Mouse (Mus musculus) c-Kit-negative CD71-positive TER-119-positive erythroid progenitor cells, embryonic 14.5 days (primary cell): Measurements from ENCODE around the gene Krt71.
A peak's percentile ranks its signal among the peaks of the same experiment; 100 is the strongest.
"Not testable (repeated sequence)": the region's sequence is repeated elsewhere in the genome, so short reads cannot be mapped to it uniquely, and the experiment has no call there.

Experiments
- DNase-seq: peaks from one replicate; pipeline ENCODE4 v3.0.0-alpha.2; 2013; ENCODE audit warnings: low read depth, low spot score

Krt71 gene

DNA sequence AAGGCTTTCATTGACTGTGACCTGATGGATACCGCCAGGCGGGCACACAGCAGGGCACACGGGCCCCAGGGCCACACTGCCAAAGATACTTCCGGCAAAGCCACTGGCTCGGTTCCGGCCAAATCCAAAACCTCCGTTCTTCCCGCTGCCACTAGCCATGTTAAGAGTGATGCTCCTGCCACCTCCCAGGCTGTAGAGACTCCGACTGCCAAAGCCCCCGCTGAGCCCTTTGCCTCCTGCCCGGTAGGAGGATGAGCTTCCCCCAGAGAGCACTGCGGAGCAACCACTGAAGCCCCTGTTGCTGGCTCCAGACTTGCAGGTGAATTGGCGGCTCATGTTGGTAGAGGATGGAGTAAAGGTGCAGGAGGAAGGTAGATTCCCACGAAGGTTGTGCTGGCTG is at the start of gene Krt71:
Krt71 (minus strand) TSS at position 399 of the 400 bp plus-strand sequence.
- DNase-seq: no peak

DNA sequence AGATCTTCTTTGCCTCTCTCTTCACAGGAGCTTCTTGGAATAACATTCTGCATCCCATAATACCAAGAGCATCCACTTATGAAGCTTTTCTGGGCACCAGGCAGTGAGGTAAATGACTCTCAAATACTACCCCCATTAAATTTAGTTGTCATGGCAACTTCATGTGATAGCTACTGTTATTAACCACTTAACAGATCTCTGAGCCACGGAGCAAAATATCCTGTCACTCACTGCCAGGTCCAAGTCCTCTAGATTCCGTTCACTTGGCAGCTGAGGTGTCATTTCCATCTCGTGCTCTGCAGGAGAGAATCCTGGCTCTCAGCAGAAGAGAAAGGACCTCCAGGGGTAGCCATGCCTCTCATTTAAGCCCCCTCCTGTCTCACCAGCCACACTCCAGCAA is 48.0 kb upstream of the Krt71 start:
- DNase-seq: no peak

DNA sequence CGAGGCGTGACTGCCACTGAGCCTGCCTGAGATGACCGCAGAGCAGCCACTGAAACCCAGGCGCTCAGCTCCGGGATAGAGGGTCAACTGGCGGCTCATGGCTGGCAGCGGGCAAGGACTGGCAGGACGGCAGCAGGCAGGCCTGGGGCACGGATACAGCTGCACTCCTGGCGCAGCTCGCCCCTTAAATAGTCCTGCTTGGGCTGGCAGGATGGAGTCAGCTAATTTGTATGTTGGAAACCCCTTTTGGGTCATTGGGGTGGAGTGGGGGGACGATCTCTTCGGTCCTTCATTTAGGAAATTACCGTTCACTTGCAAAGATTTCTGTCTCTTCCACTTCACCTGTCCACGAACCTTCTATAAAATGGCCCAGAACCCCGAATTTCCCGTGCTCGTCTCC is 43.5 kb upstream of the Krt71 start, which contains the start of gene Krt72:
Krt72 (minus strand) TSS at position 101 of the 400 bp plus-strand sequence.
- no peak for DNase-seq

DNA sequence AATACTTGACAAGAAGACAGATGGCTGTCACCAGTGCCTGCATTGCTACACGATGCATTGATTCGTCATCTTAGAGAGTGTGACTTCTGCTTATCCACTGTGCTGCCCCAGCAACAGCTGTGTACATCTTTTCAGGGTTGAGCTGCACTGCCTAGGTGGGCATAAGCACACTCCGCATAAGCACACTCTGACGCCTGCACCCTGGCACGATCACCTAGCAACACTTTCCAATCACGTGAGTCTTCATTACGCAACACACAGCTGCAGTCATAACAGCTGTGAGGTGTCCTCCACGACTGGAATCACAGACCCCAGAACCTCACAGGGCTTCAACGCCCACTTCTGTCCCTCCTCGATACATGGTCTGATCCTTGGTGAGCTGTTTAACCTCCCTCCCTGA is 30.5 kb upstream of the Krt71 start:
- DNase-seq: no peak

DNA sequence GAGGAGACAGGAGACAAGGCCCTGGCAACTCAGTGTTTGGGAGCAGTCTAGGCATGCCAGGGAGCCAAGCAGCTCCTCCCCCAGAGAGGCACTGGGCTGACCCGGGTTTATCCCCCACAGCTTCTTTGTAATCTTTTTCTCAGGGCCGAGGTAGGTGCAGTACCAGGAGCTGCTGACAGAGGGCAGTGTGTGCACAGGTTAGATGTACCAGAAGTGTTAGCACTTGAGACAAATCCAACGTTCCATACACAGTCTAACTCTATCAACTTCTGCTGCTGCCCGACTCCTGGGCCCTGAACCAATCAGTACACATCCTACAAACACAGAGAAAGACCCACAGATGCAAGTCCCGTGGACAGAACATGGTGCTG is 29.8 kb upstream of the Krt71 start:
- DNase-seq: peak; percentile 42

DNA sequence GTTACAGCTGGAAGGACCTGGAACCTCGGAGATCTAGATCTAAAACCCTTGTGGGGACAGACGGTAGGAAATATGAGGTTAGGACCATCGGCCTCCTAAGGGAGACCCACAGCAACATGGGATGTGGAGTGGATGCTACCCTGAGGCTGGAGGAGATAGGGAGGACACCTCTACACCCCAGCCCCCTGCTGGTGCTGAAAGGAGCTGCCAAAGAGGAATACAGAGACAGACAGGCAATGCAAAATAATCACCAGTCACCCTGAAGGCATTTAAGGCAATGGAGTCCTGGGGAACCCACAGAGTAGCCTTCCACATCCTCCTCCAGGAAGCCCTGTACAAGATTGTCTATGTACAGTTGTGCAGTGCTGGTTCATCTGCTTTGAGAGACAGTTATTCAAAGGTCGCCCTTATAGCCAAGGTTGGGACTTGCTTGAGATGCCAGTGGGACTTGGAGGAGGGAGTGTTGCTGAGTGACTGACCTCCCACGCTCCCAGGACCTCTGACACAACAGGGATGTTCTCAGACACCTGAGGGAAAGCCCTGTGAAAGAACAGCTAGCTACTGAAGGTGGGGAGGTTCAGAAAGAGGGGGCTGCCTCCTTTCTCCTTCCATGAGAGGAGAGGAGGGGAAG is 29.3 kb upstream of the Krt71 start:
- DNase-seq: no peak

DNA sequence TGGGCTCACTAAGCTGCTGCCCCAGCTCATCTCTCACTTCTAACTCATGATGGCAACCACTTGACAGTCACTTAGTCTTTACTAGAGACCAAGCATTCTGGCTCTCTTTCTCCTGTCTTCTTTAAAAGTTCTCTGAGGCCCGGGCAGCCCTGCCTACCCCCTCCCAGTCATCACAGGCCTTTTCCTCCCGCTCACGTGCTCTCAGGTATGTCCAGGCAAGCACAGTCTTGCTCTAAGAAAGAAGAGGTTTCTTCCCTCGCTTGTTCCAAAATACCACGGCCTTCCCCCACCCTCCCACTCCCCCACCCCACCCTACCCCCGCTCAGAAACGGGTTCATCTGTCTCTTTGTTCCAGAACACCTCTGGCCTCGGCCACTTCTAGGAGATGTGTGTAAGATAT is 27.3 kb upstream of the Krt71 start:
- DNase-seq: no peak

DNA sequence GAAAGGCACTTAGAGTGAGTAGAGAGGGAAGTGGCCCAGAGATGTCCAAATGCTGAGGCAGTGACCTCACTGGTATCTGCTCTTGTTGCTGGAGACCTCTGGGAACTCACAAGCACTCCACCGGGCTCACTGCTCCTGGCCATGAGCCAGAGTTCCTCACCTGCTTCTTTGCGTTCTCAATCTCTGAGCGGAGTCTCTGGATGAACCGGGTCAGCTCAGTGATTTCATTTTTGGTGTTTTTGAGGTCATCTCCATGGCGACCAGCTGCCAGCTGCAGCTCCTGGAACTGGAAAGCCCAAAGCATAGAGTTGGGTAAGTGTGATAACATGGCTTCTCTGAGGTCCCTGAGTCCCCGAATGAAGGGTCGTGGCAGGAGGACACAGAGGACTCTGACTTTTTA is 5.1 kb downstream of the Krt71 start:
- DNase-seq: no peak

DNA sequence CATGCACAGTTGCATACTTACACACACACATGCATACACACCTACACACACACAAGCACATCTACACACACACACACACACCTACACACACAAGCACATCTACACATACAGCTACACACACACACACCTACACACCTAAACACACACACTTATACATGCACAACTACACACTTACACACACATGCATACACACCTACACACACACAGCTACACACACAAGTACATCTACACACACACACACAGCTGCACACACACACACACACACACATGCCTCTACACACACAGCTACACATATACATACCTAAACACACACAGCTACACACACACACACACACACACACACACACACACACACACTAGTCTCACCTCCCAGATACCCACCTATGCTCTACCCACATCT is 12.3 kb downstream of the Krt71 start:
- DNase-seq: no peak

DNA sequence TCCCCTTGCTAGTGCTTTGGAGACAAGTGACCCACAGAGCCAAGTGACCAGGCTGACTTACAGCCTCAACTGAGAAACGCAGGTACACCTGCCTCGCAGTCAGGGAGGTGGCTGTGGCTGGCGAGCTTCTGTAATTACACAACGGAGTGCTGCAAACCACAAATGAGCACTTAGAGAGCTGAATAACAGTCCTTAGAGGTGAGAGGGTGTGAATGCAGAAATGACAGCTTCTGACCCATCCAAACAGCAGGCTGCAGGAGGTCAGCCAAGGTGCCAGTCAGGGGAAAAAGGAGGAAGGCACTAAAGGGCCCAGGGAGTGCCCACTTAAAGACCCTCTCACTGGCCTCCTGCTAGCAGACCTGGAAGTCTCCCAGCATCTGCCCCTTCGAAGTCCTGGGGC is 18.2 kb downstream of the Krt71 start:
- DNase-seq: no peak

DNA sequence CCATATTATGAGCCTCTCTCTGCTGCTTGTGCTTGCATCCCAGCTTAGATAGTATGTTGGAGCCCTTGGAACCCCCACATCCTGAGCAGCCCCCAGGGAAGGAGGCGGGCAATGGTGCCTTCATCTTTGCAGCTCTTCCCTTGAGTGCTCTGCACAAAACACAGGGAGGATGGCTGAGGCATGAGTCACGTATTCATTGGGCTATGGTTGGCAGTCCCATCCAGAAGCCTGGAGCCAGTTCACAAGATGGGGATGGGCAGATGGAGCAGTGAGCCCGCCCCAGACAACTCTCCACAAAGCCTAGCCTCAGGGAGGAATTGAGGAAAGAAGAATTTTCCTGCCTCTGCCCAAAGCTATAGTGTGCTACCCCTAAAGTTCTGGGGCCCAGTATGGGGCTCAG is 27.1 kb downstream of the Krt71 start:
- DNase-seq: no peak

DNA sequence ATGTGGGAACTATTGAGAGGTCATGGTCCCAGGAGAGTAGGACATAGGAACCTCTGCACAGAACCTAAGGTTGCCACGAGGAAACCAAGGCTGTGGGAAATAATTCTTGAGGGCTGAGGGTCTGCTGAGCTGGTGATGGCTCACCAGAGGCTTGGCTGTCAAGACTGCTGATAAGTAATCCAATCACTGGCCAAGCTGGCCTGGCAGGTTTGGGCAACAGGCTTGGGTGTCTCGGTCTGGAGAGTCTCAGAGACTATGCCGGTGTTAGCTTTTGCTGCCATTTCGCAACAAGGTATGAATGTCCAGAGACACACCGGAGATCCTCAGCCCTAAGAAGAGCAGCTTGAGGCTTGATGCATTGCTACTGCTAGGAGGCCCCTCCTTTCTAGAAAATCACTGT is 28.6 kb downstream of the Krt71 start:
- no peak for DNase-seq

DNA sequence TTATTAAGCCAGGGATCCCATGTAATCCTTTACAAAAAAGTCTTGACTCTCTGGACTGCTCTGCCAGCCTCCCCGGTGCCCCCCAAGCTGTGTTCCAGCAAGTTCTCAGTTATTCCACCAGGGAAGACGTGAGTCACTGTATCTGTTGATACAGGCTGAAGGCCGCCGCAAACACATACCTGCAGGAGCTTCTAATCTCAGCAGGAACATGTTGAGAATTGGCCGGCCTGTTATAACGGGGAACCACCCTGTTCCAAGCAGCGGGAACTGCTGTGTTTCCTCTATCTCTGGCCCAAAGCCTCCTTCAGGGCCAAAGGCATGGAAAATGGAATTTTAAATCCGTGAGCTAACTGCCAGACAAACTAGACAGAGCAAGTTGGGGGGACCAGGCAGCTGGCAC is 29.2 kb downstream of the Krt71 start:
- DNase-seq: no peak

DNA sequence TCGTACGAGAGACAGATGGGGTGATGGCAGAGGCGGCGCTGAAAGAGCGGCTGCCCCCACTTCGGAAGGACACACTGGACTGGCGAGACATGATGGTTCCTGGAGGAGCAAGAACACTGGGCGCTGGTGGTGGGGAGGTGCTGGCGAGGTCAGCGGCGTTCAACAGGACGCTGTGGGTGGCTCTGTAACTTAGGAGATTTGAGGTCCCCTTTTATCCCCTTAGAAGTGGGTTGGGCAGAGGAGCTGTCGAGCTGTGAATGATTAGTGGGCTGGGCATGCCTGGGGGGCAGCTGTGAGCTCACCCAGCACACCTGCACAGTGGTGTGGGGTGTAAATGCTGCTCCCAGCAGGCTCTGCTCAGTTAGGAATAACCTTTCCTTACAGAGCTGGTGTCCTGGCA is 30.2 kb downstream of the Krt71 start, which contains the start of gene Krt5:
Krt5 (minus strand) TSS at position 179 of the 400 bp plus-strand sequence.
- no peak for DNase-seq

DNA sequence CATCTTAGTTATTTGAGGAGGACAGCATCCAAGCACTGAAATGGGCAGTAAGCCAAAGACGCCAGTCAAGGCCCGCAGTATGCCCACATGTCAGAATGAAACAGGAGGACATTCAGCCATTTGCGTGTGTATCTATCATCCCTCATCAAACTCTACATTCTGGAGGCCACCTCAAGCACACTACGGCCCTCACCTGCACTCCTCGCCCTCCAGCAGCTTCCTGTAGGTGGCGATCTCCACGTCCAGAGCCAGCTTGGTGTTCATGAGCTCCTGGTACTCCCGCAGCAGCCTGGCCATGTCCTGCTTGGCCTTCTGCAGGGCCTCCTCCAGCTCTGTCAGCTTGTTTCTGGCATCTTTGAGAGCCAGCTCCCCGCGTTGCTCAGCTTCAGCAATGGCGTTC is 34.2 kb downstream of the Krt71 start:
- DNase-seq: no peak

DNA sequence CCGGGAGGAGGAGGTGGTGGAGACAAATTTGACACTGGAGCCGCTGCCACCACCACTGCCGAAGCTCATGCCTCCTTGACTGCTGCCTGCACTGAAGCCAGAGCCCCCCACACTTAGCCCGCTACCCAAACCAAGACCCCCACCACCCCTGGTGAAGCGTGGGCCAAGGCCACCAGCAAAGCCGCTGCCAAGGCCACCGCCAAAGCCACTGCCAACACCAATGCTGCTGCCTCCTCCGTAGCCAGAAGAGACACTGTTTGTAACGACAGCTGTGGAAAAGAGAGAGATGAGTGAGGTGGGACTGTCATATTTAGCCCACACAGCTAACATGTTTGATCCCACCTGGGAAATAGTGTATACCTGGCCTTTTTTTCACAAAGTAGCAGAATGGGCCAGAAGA is 35.5 kb downstream of the Krt71 start:
- DNase-seq: no peak

DNA sequence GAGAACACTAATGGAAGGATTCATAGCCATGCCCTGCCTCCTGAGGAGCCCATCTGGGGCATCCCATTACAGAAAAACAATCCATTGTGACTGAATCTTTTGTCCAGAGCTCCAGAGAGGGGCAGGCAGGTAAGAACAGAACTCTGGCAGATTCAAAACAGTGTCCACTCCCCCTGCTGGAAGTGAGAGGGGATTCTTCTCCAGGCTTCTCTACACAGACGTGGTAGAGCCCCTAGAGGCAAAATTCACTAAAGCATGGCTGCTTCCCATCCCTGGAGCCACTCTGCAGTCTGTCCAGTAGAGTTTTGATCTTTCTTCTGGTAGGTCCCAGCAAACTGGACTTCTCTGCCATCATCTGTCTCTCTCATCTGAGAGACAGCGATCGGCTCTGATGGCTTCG is 38.8 kb downstream of the Krt71 start:
- DNase-seq: no peak

DNA sequence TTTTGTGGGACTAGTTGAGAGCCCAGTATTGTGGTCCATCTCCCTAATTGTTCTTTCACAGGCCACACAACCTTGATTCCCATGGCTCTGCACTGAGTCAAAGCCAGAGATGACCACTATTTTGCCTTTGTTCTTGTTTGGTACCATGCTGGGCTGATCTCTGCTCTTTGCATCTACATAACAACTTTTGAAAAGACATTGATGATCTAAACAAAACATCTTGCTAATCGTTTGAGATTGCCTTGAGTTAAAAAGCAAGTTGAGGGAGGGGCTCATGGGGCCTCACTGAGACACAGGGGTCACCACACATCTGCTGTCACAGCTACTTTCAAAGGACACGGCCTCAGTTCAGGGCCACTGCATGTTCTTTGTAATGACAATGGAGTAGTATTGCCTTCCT is 40.5 kb downstream of the Krt71 start:
- no peak for DNase-seq

DNA sequence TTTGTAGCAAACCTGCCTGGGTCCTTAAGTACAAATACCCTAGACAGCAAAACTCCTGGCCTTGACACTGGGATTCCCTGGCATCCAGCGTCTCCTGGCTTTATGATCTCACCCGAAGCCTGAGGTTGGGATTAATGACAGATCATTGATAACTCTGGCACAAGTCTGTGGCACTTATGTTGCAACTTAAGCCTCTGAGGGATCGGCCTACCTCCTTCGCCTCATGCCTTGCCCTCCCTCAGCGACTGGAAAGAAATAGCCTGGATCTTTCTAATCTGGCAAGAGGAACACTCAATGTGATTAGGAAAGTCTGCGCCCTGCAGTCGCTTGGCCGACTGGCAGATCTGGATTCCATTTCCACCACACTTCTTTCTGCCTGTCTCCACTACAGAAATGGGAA is 43.0 kb downstream of the Krt71 start:
- no peak for DNase-seq

DNA sequence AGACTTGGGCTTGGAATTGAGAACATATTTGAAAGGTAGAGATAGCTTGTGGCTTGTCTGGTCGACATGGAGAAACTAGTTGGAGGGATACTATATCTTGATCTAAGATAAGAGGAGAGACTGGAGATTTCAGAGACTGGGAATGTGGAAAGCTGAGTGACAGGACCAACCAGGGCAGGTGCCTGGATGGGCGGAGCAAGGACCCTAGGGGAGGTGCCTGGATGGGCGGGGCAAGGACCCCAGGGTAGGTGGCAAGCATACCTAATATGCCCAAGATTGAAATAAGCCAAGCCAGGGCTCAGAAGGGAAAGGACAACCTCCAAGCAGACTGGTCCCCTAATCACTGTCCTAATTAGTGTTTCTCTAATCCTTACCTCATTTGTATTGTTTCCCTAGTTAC is 43.7 kb downstream of the Krt71 start:
- DNase-seq: no peak

DNA sequence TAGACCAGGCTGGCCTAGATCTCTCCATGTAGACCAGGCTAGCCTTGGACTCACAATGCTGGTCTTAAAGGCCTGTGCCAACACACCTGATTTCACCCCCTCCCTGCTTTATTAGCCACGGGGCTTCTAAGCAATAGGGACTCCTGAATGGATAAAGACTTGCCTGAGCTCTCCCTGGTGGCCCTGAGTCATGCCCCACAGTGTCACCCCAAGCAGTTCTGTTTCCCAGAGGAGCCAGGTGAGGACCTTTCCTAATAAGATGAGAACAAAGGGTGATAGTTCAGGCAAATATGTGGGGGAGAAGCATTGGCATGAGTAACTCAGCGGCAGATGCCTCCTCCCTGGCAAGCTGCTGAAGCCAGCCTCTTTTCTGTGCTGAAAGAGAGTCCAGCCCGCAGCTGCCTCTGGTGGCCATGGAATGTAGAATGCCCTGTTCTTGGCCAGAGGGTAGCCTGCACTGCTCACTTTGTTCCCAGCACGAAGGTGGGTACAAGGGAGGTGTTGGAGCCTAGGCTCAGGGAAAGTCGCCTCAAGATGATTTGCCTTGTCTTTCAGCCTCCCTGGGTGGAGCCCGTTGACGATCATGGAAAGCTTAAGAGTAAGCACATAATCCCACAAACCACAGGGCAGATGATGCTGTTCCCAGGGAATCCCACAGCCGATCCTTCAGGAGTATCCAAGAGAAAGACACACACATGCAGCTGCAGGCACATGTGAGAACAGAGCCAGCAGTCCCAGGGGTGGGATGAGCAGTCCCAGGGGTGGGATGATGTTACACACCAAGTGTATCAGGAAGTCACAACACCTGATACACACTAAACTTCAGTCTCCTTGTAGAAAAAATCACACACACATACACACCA is 45.4 kb downstream of the Krt71 start:
- DNase-seq: no peak

DNA sequence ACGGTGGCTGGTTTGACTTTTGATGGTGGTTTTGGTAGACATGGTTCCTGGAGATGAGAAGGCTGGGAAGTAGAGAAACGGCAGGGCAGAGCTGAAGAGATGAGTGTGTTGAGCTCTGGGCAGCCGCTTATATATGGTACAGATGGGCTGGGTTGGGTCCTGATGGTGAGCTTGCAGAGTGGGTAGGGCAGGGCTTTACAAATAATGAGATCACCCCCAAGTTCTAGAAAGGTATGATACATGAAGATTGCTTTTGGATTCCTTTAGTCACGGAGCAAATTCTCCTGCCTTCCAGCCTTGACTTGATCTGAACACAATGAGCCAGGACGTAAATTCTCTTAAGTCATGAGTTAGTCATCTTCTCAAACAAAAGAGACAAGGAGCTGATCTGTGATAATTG is 48.7 kb downstream of the Krt71 start, which contains the start of gene Krt6a:
Krt6a (minus strand) TSS at position 101 of the 400 bp plus-strand sequence.
- no peak for DNase-seq

DNA sequence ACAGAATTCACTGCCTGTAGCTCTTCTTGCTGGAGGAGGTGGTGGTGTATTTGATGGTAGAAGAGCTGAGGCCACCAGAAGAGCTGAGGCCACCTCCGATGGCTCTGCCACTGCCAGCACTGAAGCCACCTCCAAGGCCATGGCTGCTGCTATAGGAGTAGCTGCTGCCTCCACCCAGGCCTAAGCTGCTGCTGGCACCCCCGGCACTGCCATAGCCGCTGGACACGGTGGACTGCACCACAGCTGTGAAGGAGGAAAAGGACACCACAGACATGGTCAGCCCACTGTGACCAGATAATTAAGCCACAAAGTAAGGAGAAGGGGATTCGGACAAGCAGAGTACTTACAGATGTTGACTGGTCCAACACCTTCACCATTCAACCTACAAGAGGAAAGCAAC is 52.4 kb downstream of the Krt71 start:
- not testable (repeated sequence) for DNase-seq
